Mouse (Mus musculus) thymus, adult 18-20 months (tissue): ENCODE results near the gene Mrps2.
"Not testable (repeated sequence)": the region's sequence is repeated elsewhere in the genome, so short reads cannot be mapped to it uniquely, and the experiment has no call there.

Experiments used
- DNase-seq, 2 experiments: peaks; one replicate each; pipeline ENCODE4 v3.0.0; 2022; ENCODE audit warnings: mixed read lengths in 2 of 2

The Mrps2 gene

GRCm38 (mm10) chr2:28467860-28468485, at the start of gene Mrps2:
Gene Mrps2, plus strand, starts transcription at chr2:28468066.
- DNase-seq: peak; percentile 63 to 66

- DNase-seq: peak; percentile 12 to 17
Measured at GRCm38 (mm10) chr2:28419898-28420297, 48.0 kb upstream of the Mrps2 start.

GRCm38 (mm10) chr2:28423167-28423566, 44.7 kb upstream of the Mrps2 start:
- DNase-seq: no peak

GRCm38 (mm10) chr2:28427226-28427625, 40.6 kb upstream of the Mrps2 start:
- no peak for DNase-seq

GRCm38 (mm10) chr2:28430846-28431245, 37.0 kb upstream of the Mrps2 start:
- DNase-seq: no peak

- no peak for DNase-seq
Measured at GRCm38 (mm10) chr2:28432811-28433210, 35.1 kb upstream of the Mrps2 start.

GRCm38 (mm10) chr2:28433512-28433911, 34.4 kb upstream of the Mrps2 start:
- no peak for DNase-seq

GRCm38 (mm10) chr2:28435401-28435800, 32.5 kb upstream of the Mrps2 start:
- DNase-seq: no peak

- DNase-seq: no peak
Measured at GRCm38 (mm10) chr2:28440842-28441241, 27.0 kb upstream of the Mrps2 start.

GRCm38 (mm10) chr2:28445082-28445481, 22.8 kb upstream of the Mrps2 start:
- no peak for DNase-seq

- no peak for DNase-seq
Measured at GRCm38 (mm10) chr2:28446181-28446514, 21.7 kb upstream of the Mrps2 start.

- DNase-seq: peak in 1 of 2 experiments; percentile 9
Measured at GRCm38 (mm10) chr2:28446515-28447314, 21.2 kb upstream of the Mrps2 start, which contains the start of gene Ppp1r26. Gene Ppp1r26, plus strand, starts transcription at chr2:28446800.

GRCm38 (mm10) chr2:28447315-28447670, 20.6 kb upstream of the Mrps2 start:
- DNase-seq: no peak

GRCm38 (mm10) chr2:28451663-28452062, 16.2 kb upstream of the Mrps2 start:
- no peak for DNase-seq

- no peak for DNase-seq
Measured at GRCm38 (mm10) chr2:28453539-28453938, 14.3 kb upstream of the Mrps2 start.

- DNase-seq: no peak
Measured at GRCm38 (mm10) chr2:28456616-28457015, 11.2 kb upstream of the Mrps2 start.

GRCm38 (mm10) chr2:28463919-28464318, 3.9 kb upstream of the Mrps2 start:
- peak in 1 of 2 experiments; percentile 42 for DNase-seq

GRCm38 (mm10) chr2:28464919-28465318, 2.9 kb upstream of the Mrps2 start:
- DNase-seq: no peak

GRCm38 (mm10) chr2:28465836-28466518, 1.9 kb upstream of the Mrps2 start, which contains the start of gene 1700007K13Rik:
Gene 1700007K13Rik, minus strand, starts transcription at chr2:28466332.
- DNase-seq: peak; percentile 34 to 42

- DNase-seq: no peak
Measured at GRCm38 (mm10) chr2:28468486-28469225, 790 bp downstream of the Mrps2 start.

GRCm38 (mm10) chr2:28469461-28469860, 1.6 kb downstream of the Mrps2 start:
- no peak for DNase-seq

- no peak for DNase-seq
Measured at GRCm38 (mm10) chr2:28470591-28470990, 2.7 kb downstream of the Mrps2 start.

GRCm38 (mm10) chr2:28472011-28472410, 4.1 kb downstream of the Mrps2 start:
- not testable (repeated sequence) for DNase-seq
